Mouse (Mus musculus): ENCODE measurements around the gene Msh3. TPM values are rescaled to one million over a fixed set of nuclear protein-coding genes. Genes with fewer than 3 reads are reported as not detected.

Msh3 gene
- total RNA-seq, 2 experiments from 2014 or later = 11.9 to 13.5 TPM

DNA sequence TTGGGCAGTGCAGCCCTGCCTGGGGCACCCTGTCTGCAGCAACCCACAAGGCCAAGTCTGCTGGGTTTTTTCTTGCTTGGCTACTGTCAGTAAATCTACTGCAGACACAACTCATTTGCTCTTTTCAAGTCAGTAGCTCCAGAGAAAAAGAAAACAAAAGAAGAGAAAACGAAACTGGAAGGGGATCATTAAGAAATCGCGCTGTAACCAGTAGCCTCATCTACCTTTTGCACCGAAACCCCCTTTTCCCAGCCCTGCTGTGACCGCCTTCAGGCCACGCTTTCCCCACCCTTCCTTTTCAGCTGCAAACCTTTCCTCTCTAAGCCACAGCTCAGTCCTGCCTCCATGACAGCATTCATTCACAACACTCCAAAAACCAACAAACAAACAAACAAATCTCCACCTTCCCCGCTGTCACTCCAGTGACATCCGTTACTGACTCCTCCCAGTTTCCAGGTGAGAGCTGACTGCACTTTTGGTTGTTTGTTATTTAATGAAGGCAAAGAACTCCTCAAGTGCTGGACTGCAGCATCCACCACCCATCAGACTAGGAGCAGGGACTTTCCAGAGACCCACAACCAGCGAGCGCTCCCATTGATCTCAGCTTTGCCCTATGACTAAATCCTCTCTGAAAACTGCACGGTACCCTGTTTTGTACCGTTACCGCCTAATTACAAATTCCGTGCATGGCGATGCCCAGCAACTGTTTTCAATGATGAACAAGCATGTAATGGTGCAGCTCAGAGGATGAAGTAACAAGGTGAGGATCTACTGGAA lies 22.5 kb downstream of the Msh3 start:
- no peak for DNase-seq
- intact Hi-C loops (cut with DNase I) = no loop called here

DNA sequence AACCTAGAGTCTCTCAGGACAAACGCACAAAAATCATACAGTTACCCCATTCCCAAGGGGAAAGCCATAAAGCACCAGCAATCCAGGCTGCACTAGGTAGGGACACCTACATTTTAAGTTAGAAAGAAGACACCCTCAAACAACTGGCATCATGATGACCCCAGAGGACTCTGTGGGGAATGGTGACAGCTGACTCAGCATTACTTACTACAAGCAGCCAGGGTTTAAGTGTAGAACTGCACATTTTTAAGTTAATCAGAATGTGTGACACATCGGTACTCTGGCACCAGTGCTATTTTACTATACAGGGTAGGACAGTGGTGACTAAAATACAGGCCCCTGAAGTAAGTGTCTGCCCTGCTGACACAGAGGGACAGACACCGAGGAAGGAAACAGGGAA lies 24.2 kb downstream of the Msh3 start:
- DNase-seq = no peak
- intact Hi-C loops (cut with DNase I) = no loop called here

DNA sequence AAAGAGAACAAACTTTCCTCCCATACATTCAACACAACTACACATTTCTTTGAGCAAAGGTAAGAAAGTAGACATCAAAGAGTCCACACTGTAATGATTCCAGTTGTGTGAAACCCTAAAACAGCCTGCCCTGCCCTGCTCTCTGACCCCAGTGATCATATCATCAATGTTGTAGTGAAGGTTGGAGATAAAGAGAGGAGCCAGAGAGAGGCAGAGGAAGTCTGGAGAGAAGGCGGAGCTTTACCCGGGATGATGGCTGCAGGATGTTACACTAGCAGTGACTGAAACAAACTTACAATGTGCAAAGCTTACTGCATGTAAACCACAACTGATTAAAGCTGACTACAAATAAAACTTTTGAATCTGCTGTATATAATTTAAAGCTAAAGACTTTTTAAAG lies 26.8 kb downstream of the Msh3 start:
- intact Hi-C loops (cut with DNase I) = no loop called here
- no peak for DNase-seq

DNA sequence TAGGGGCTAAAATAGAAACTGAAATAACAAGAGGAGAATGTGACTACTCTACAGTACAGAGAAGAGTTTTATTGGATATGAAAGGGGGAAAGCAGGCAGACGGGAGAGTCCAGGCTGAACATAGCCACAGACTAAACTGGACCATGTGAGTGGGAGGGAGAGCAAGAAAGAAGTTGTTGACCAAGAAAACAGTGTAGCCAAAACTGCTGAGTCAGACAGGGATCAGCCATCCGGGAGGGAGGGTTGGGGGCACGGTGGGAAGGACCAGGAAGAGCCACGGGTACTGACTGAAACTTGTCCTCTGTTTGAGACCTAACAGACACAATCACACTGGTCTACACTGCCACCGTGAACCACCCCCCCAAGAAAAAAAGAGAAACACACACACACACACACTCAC lies 28.8 kb downstream of the Msh3 start:
- DNase-seq = peak in 1 of 2 experiments; percentile 3
- intact Hi-C loops (cut with DNase I) = no loop called here

DNA sequence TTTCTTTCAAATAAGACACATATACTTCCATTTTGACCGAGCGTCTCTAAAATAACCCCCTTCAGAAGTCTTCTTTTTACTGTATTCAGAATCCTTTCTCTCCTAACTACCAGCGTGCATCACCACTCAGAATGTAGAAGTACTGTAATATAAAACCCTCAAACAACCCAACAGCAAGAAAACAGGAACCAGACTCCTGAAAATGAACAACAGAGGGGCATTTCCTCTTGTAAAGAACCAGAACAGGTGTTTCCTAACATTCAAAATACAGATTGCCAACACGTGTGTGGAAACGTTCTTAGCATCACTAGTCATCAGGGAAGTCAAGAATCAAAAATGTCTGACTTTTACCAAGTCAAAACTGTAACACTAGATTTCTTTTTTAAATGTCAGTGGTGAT lies 34.0 kb downstream of the Msh3 start:
- intact Hi-C loops (cut with DNase I) = no loop called here
- no peak for DNase-seq

DNA sequence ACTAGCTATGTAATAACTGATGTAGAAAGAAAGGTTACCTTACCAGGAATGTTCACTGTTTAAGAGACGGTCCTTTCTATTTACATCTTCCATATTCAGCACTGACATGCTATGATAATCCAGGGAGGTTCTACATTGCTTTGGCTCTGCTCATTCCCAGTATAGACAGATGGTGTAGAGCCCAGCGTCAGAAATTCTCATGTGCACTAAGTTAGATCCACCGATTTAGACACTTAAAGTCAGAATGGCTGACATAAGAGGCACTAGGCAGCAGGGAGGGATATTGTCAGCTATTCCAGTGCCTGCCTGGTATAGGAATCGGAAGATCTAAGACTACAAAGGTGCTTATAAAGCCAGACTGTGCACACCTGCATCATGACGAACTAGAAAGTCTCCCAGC lies 40.2 kb downstream of the Msh3 start:
- DNase-seq = no peak
- intact Hi-C loops (cut with DNase I) = no loop called here

DNA sequence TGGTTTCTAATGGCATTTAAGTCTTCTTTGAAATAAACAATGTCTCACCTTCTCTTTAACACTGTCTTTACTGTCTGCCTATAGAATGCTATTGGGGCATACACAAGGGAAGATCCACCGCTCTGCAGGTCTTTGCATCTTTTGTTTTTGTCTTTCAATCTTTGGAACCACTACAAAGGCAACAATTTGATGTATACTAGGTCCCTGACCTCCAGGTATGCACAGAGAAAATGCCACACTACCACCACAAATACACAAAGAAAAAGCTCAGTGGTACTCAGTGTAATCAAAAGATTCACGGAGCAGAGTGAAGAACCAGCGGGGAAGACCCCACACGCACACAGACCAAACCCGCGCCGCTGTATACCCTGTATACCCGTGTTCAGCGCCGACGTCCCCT lies 49.1 kb downstream of the Msh3 start, which contains the start of gene Gm20379:
Gene Gm20379, plus strand, starts transcription at position 301 of the 400 bp plus-strand sequence.
- no peak for DNase-seq
- intact Hi-C loops (cut with DNase I) = no loop called here

DNA sequence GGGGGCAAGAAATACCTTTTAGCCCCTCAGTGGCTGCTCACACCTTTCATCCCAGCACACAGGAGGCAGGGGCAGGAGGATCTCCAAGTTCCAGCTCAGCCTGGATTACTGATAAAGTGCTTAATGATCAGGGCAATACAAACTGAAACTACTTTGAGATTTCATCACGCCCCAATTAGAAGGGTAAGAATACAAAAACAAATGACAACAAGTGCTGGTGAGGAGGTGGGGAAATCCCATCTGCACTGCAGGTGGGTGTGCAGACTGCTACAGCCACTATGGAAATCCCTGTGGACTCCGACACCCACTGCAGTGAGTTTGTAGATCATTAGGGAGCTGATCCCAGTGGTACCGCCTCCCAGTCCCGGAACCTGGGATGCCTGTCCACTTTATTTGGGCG lies 50.5 kb downstream of the Msh3 start:
- intact Hi-C loops (cut with DNase I) = no loop called here
- DNase-seq = no peak

DNA sequence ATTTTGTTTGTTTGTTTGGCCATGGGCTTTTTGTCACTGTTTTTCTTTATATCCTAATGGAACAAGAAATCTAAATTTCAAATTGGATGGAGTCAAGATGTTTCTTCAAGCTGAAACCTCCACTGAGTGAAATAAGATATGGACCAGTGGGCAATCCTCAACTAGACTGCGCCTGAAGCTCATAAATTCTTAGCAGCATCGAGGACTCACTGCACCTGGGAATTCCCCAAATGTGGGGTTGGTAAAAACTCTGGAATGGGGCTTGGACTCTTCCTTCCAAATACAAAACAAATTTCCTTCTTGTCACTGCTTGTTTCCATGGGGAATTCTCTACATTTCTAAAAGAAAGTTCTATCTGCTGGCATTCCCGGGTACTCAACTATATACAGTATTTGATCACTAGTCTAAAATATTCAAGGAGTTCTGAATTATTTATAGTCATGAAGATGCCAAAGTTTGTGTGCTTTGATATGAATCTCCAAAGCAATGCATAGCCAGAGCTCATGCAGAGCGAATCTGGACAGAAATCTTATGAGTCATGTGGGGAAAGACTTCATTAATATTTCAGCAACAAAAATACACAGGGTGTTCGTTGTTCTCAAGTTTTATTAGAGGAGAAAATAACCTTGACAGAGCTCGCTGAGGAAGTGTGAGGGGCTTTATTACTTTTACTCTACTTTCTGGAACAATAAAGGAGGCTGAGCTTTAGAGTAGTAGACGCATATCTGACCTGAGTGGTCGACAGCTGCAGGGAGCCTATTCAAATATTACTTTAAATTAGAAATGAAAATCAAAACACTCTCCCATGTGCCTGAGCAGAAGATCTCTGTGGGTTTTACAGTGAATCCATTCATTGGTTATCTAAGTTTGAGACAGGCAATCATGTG lies 51.5 kb downstream of the Msh3 start:
- intact Hi-C loops (cut with DNase I) = no loop called here
- DNase-seq = no peak

DNA sequence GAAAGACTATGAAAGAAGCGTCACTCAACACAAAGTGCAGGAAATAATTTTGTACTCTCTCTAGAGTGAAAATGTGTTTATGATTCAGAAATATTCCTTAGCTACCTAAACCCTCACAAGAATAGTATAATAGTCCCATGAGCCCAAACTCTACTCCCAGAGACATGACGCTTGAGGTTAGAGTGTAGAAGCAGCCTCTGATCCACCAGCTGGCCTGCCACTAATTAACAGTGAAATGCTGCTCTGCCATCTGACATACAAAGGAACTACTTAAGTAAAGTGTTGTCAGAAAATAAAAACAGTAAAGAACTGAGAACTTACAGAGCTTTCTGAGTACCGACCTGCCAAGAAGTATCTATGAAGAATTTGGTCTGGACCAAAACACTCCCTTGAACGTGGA lies 52.3 kb downstream of the Msh3 start:
- intact Hi-C loops (cut with DNase I) = no loop called here
- no peak for DNase-seq

DNA sequence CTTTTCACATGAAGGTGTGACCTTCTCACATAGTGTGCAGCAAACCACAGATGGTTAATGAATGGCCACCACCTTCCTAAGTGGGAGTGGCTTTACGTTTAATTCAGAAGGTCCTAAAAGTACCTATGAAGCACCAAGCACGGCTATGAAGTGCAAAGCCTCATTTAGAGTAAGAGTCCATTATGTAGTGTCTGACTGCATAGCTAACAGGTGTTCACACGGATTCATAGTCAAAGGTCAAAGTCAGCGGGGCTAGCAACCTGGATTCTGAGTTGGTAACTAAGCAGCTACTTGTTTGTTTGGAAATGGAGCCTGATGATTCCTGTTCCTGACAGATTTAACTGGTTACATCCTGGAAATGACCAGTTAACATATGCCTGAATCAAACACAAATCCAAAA lies 53.0 kb downstream of the Msh3 start:
- DNase-seq = no peak
- intact Hi-C loops (cut with DNase I) = no loop called here

DNA sequence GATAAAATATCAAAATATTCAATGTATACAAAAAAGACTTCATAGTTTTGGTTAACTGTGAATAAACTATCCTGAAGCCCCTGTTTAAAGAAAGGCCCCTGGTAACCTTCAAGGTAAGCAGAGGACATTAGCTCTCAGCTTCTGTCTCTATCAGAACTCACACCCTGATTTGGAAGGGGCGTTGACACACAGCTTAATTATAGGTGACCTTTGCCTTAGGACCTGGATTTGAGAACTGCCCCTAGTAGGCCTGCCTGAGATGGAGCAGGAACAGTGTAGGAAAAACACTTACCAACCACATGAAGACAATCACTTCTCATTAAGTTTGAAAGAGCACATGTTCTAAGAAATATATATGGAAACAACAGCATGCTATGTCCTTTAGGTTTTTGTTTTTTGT lies 55.3 kb downstream of the Msh3 start:
- intact Hi-C loops (cut with DNase I) = no loop called here
- DNase-seq = peak in 1 of 2 experiments; percentile 10

DNA sequence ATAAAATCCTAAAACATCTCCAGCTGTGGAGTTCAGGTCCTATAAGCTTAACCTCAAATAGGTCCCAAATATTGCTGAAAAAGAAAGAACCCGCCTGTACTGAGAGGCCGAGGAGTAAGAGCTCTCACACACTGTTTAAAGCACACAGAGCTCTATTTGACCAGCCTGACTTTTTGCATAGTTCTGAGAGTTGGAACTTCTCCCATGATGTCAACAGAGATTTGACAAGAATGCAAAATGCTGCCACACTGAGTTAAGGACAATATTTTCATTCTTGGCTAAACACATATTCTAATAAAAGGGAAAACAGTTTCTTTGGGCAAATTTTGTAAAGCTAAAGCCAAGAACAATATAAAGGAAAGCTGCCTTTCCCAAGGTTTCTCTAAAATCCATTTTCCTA lies 57.8 kb downstream of the Msh3 start:
- DNase-seq = no peak
- intact Hi-C loops (cut with DNase I) = no loop called here

DNA sequence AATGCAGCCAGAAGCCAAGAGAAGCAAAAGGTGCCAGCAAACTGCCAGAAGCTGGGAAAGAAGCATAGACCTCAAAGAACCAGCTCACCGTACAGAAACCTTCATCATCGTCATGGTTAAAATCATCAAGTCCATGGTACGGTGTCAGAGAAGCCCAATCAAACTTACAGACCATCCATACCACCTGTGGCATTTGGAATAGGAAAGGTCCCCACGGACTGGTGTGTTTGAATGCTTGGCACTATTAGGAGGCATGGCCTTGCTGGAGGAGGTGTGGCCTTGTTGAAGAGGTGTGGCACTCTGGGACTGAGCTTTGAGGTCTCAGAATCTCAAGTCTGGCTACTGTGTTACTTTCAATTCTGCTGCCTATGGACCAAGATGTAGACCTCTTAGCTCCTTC lies 58.3 kb downstream of the Msh3 start:
- no peak for DNase-seq
- intact Hi-C loops (cut with DNase I) = no loop called here

DNA sequence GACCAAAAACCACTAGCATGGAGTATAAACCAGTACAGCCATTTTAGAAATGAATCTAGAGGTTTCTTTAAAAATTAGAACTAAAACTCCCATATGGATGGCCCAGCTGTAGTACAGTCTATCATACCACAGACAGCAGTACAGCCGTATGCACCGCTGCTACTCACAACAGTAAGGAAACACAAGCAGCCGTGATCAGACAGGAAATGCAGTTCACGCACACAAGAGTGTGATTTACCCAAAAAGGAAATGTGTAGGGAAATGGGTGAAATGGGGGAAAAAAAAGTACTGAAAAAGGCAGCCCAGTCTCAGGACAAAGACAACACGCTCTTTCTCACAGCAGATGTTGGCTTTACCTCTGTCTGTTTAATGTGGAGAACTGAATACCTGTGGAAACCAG lies 60.9 kb downstream of the Msh3 start:
- no peak for DNase-seq
- intact Hi-C loops (cut with DNase I) = no loop called here

DNA sequence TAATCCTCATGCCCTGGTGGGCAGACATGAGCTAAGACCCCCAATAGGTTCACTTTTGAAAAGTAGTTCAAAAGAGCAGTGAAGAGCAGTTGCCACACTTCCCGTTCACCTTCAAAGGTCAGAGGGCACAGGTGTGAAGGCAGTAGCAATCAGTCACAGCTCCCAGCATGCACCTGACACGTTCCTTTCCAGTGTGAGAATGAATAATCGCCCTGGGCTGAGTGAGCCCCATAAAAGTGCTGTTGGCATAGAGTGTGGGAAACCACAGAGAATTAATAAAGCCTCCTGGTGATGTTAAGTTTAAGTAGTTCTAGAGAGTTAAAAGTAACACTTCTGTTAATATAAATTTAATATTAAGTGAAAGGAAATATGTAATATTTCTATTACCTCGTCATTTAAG lies 63.2 kb downstream of the Msh3 start:
- intact Hi-C loops (cut with DNase I) = no loop called here
- DNase-seq = no peak

DNA sequence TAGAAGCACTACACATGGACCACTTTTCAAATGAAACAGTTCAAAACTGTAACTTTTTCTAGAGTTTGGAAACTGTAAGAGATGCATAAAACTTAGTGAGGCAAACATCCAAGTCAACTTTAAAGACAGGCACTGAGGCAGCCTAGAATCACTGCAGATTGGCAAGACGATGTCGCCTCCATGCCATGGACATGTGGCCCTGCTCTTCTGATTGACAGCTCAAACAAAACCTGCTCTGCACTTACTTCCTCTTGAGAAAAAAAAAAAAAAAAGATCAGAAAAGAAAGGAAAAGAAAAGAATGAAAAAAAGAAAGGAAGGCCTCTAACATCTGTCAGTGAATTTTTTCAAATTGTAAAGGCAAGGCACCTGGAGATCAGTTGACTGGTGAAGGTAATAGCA lies 77.8 kb downstream of the Msh3 start:
- intact Hi-C loops (cut with DNase I) = no loop called here
- DNase-seq = no peak

DNA sequence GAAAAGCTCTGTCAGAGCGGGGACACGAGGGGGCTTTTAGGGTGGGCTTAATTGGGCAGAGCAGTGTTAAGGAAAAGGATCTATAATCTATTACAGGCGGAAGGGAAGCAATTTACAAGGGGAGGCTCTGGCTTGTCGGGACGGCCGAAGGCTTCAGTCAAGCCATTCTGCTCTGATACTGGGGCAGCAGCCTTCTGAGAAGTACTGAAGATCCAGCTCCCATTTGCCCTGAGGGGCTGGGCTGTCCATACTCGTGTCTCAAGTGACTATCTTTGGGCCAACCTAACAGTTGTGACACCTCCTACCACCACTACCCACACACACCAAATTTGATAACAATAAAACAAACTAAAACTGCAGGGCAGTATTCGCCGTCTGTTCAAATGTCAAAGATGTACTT lies 79.5 kb downstream of the Msh3 start:
- DNase-seq = no peak
- intact Hi-C loops (cut with DNase I) = no loop called here

DNA sequence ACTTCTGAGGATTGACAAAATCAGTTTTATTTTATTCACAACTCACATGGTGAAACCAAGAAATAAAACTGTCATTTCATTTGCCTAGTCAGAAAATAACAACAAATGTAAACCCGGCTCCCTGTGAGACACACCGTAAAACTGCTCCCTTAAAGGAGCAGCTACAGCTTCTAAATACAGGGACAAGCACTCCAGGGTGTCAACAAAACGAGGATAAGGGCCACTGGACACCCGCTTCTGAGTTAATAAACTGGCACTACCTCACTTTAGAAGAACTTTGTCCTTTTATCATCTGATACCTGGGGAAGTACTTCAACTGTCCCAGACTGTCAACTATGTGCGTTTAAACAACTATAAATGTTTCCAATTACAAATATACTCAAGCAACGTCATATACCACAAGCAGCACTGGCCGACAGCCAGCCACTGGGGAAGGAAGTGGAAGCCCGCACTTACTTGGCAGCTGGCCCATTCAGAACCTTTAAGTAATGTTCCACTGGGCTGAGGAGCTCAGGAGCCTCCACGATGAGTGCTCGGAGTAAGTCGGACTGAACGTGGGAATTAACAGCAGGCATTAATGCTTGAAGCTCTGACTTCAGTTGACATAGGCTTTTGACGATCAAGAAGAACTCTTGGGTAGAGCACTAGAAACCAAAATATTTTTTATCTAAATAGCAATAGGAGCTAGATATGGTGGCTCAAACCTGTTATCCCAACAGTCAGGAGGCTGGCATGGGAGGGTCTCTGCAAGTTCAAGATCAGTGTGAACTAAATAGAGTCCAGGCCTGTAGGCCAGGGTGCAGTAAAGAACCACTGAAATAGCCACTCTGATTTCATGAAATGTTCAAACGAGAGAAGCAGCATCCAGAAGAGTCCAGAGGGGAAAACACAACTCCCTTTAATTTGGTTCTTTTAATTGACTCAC lies 80.3 kb downstream of the Msh3 start:
- DNase-seq = peak; percentile 73 to 78

DNA sequence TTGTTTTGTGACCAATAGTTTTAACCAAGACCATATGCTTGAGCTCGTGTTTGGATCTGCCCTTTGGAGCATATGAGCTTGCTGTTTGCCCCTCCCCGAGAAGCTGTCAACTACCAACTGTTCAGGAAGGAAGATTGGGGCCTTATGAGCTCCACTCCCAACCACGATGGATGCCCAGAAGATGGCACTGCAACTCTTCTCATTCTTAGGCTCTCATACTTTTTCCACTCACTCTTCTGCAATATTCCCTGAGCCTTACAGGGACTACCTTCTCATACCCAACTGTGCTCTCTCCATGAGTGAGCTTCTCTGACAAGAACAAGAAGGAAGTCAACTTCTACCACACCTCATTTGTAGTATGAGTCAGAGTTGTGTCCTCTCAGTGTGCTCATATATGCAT lies 87.7 kb downstream of the Msh3 start:
- intact Hi-C loops (cut with DNase I) = no loop called here
- DNase-seq = peak in 1 of 2 experiments; percentile 14

More for the DNA sequence above, 80.3 kb downstream of the Msh3 start:
- intact Hi-C loops (cut with DNase I) = no loop called here

DNA sequence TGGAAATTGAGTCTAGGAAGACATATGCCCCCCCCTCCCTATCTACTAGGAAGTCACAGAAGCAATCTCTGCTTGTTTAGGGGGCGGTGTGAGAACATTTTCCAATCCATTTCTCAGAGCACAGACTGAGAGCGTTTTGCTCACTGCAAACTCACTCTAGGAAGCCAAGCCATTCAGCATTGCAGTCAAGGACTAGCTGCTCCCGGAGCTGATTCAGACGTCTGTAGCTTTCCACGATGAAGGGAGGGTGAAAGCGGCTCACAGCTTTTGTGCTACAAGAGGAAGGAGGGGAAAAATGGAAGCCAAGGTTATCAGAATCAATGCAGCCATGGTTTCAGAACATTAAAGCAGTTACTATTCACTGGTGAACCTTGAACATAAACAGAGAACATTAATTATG lies 91.2 kb downstream of the Msh3 start:
- DNase-seq = no peak
- intact Hi-C loops (cut with DNase I) = no loop called here
